Mouse (Mus musculus): Measurements from ENCODE around the gene Pxn.

- TF ChIP-seq CEBPB (IDR thresholded peaks at IDR 0.05; ENCODE audit: insufficient read depth, poor library complexity, severe bottlenecking) (no peak), TCF12 (IDR thresholded peaks at IDR 0.05; ENCODE audit: insufficient read depth, poor library complexity, severe bottlenecking) (no peak), POLR2AphosphoS2 (IDR thresholded peaks at IDR 0.05; ENCODE audit: insufficient read length, low read depth) (no peak), POLR2A (IDR thresholded peaks at IDR 0.05; ENCODE audit: insufficient read length, low read depth) (no peak)
Measured at GRCm38 (mm10) chr5:115572679-115573535, 66.4 kb downstream of the Pxn start.
